Mouse (Mus musculus) liver, embryonic 11.5 days (tissue): ENCODE measurements around the gene Gpsm3. TPM values are rescaled to one million over a fixed set of nuclear protein-coding genes. Genes with fewer than 3 reads are reported as not detected.

Experiments used
- ATAC-seq: fragments of 200-750 bp; cut with Nextera tagmentation; replicated peaks from 2 replicates; pipeline ENCODE4 v1.8.0; 2017; ENCODE audit warnings: moderate number of reproducible peaks, mild to moderate bottlenecking, moderate TSS enrichment, moderate library complexity; ENCODE audit not compliant: low FRiP score
- DNase-seq: peaks from one replicate; pipeline ENCODE4 v3.0.0-alpha.2; 2017; ENCODE audit warnings: low spot score
- H3K27ac ChIP-seq: fragments of 300-500 bp; sonication (generic); 2 replicates; pipeline ENCODE4 v1.5.1; 2014; ENCODE audit warnings: mild to moderate bottlenecking, low read depth, low read length, control low read depth
- H3K27me3 ChIP-seq: fragments of 300-500 bp; sonication (generic); replicated peaks from 2 replicates; pipeline ENCODE4 v1.6.1; 2014; ENCODE audit warnings: low read length, mixed read lengths; ENCODE audit not compliant: control insufficient read depth, insufficient read depth
- H3K36me3 ChIP-seq: fragments of 300-500 bp; sonication (generic); 2 replicates; pipeline ENCODE4 v1.6.1; 2014; ENCODE audit warnings: mild to moderate bottlenecking, low read length, moderate library complexity, mixed read lengths; ENCODE audit not compliant: control insufficient read depth, insufficient read depth
- H3K4me1 ChIP-seq: fragments of 300-500 bp; sonication (generic); replicated peaks from 2 replicates; pipeline ENCODE4 v1.6.1; 2014; ENCODE audit warnings: low read length, mixed read lengths; ENCODE audit not compliant: control insufficient read depth, insufficient read depth
- H3K4me2 ChIP-seq: fragments of 300-500 bp; sonication (generic); 2 replicates; pipeline ENCODE4 v1.6.1; 2014; ENCODE audit warnings: mild to moderate bottlenecking, control low read depth, moderate library complexity
- H3K4me3 ChIP-seq: fragments of 300-500 bp; sonication (generic); 2 replicates; pipeline ENCODE4 v1.5.1; 2014; ENCODE audit warnings: low read depth, low read length, control low read depth
- H3K9ac ChIP-seq: fragments of 300-500 bp; sonication (generic); 2 replicates; pipeline ENCODE4 v1.6.1; 2014; ENCODE audit warnings: low read depth, low read length, control low read depth
- H3K9me3 ChIP-seq: fragments of 300-500 bp; sonication (generic); 2 replicates; pipeline ENCODE4 v1.6.1; 2016; ENCODE audit warnings: low read length, inconsistent platforms, mixed read lengths; ENCODE audit not compliant: control insufficient read depth
- WGBS: fragments of 180-500 bp; shearing (Covaris S2); extraction: QIAGEN DNeasy Blood & Tissue Kit; methylation state at CpG from one replicate; pipeline ENCODE4 v1.1.7; 2014; 5-methylcytosine and 5-hydroxymethylcytosine counted together
- polyA plus RNA-seq: library from polyadenylated mRNA; unstranded; fragments of >200 nt; fragmentation: Nextera tagmentation; extraction: Ambion mirVana; gene quantifications from 2 replicates; pipeline ENCODE4 v1.2.1, GENCODE M21; 2014

Gpsm3 gene
- polyA plus RNA-seq, 1 experiment from 2014 or later, result 19.8 TPM

- Histone ChIP-seq H3K9me3 (no peaks in the 10 kb centered on the region), H3K4me2 (no peak overlapping the region), H3K36me3 (no peaks in the 10 kb centered on the region), H3K9ac (no peak overlapping the region), H3K4me3 (no peak overlapping the region), H3K27ac (no peak overlapping the region), H3K27me3 (no peaks in the 10 kb centered on the region), H3K4me1 (peaks cover 2% of the 10 kb centered on the region)
- ATAC-seq (no peak), DNase-seq (no peak)
- 79% methylated on average over 7 of the region's 7 CpGs for WGBS
These were observed 30.5 kb upstream of the Gpsm3 start for GRCm38 (mm10) chr17:34559116-34559515.

- ATAC-seq (no peak; the same call in 1 of the 2 replicates), DNase-seq (no peak)
- H3K27ac ChIP-seq, result no peak overlapping the region
- no peak overlapping the region for H3K4me2 ChIP-seq
- no peak overlapping the region for H3K9ac ChIP-seq
- H3K9me3 ChIP-seq, result no peaks in the 10 kb centered on the region
- peaks cover 6% of the 10 kb centered on the region for H3K4me1 ChIP-seq
- no peaks in the 10 kb centered on the region for H3K36me3 ChIP-seq
- no peaks in the 10 kb centered on the region for H3K27me3 ChIP-seq
- 21% methylated on average over 15 of the region's 15 CpGs for WGBS
- no peak overlapping the region for H3K4me3 ChIP-seq
These were observed 29.7 kb upstream of the Gpsm3 start for GRCm38 (mm10) chr17:34559895-34560294.

GRCm38 (mm10) chr17:34560438-34560837, 29.2 kb upstream of the Gpsm3 start:
- H3K4me2 ChIP-seq, result no peak overlapping the region
- no peak for ATAC-seq
- H3K27ac ChIP-seq, result no peak overlapping the region
- no peak overlapping the region for H3K9ac ChIP-seq
- H3K4me3 ChIP-seq, result no peak overlapping the region
- H3K27me3 ChIP-seq, result no peaks in the 10 kb centered on the region
- no peaks in the 10 kb centered on the region for H3K36me3 ChIP-seq
- 87% methylated on average over 6 of the region's 6 CpGs for WGBS
- DNase-seq, result no peak
- no peaks in the 10 kb centered on the region for H3K9me3 ChIP-seq
- peaks cover 6% of the 10 kb centered on the region for H3K4me1 ChIP-seq

- 25% methylated on average over 8 of the region's 8 CpGs for whole genome bisulfite sequencing
- no peak overlapping the region for H3K27ac ChIP-seq
These were observed 28.4 kb upstream of the Gpsm3 start for GRCm38 (mm10) chr17:34561200-34561599.

GRCm38 (mm10) chr17:34562595-34562994, 27.0 kb upstream of the Gpsm3 start:
- Histone ChIP-seq H3K4me3 (no peak overlapping the region), H3K9ac (no peak overlapping the region), H3K4me1 (peaks cover 6% of the 10 kb centered on the region), H3K4me2 (no peak overlapping the region), H3K9me3 (no peaks in the 10 kb centered on the region), H3K27ac (no peak overlapping the region), H3K36me3 (no peaks in the 10 kb centered on the region), H3K27me3 (peaks cover 8% of the 10 kb centered on the region; the same call in 1 of the 2 replicates)
- DNase-seq (no peak), ATAC-seq (no peak)
- WGBS, result 51% methylated on average over 3 of the region's 3 CpGs

More at GRCm38 (mm10) chr17:34561200-34561599, 28.4 kb upstream of the Gpsm3 start:
- H3K9me3 ChIP-seq, result no peaks in the 10 kb centered on the region
- H3K9ac ChIP-seq, result no peak overlapping the region
- H3K4me3 ChIP-seq, result no peak overlapping the region
- ATAC-seq (no peak), DNase-seq (no peak)
- no peaks in the 10 kb centered on the region for H3K36me3 ChIP-seq
- H3K4me1 ChIP-seq, result peaks cover 6% of the 10 kb centered on the region
- peak overlapping the region; percentile 11; the same call in 1 of the 2 replicates for H3K4me2 ChIP-seq
- H3K27me3 ChIP-seq, result no peaks in the 10 kb centered on the region

GRCm38 (mm10) chr17:34563354-34563753, 26.3 kb upstream of the Gpsm3 start:
- no peaks in the 10 kb centered on the region for H3K9me3 ChIP-seq
- H3K4me2 ChIP-seq, result no peak overlapping the region
- no peak overlapping the region for H3K4me3 ChIP-seq
- peaks cover 8% of the 10 kb centered on the region; the same call in 1 of the 2 replicates for H3K27me3 ChIP-seq
- no peak overlapping the region for H3K27ac ChIP-seq
- peaks cover 6% of the 10 kb centered on the region for H3K4me1 ChIP-seq
- H3K9ac ChIP-seq, result no peak overlapping the region
- H3K36me3 ChIP-seq, result no peaks in the 10 kb centered on the region
- 70% methylated on average over 11 of the region's 11 CpGs for WGBS
- ATAC-seq (no peak), DNase-seq (no peak)

- DNase-seq (no peak), ATAC-seq (peak; percentile 66)
- 10% methylated on average over 6 of the region's 6 CpGs for WGBS
- Histone ChIP-seq H3K36me3 (no peaks in the 10 kb centered on the region), H3K4me2 (peak within 1 kb of the TSS; percentile 29; the same call in 1 of the 2 replicates), H3K27ac (peak within 1 kb of the TSS; percentile 48; the same call in 1 of the 2 replicates), H3K4me3 (peak within 1 kb of the TSS; percentile 15; the same call in 1 of the 2 replicates), H3K27me3 (peaks cover 8% of the 10 kb centered on the region; the same call in 1 of the 2 replicates), H3K9ac (no peak within 1 kb of the TSS; the same call in 1 of the 2 replicates), H3K9me3 (no peaks in the 10 kb centered on the region), H3K4me1 (peaks cover 6% of the 10 kb centered on the region)
These were observed 25.6 kb upstream of the Gpsm3 start, which contains the start of gene Notch4 for GRCm38 (mm10) chr17:34564003-34564421. TSS of gene Notch4 (plus strand) at chr17:34564268.

- ATAC-seq, result no peak
- 0 out of 2 replicates have a peak overlapping the region, but pooled peaks have one; percentile 29 for H3K4me2 ChIP-seq
- H3K4me3 ChIP-seq, result no peak overlapping the region
- H3K27ac ChIP-seq, result peak overlapping the region; percentile 48; the same call in 1 of the 2 replicates
- H3K9ac ChIP-seq, result no peak overlapping the region; the same call in 1 of the 2 replicates
- H3K4me1 ChIP-seq, result peaks cover 6% of the 10 kb centered on the region
- peaks cover 8% of the 10 kb centered on the region; the same call in 1 of the 2 replicates for H3K27me3 ChIP-seq
- H3K9me3 ChIP-seq, result no peaks in the 10 kb centered on the region
- H3K36me3 ChIP-seq, result no peaks in the 10 kb centered on the region
- DNase-seq, result no peak
- 64% methylated on average over 3 of the region's 3 CpGs for WGBS
These were observed 24.8 kb upstream of the Gpsm3 start for GRCm38 (mm10) chr17:34564796-34565195.

GRCm38 (mm10) chr17:34567311-34567710, 22.3 kb upstream of the Gpsm3 start:
- H3K4me2 ChIP-seq, result no peak overlapping the region
- WGBS, result 66% methylated on average over 9 of the region's 9 CpGs
- H3K9ac ChIP-seq, result no peak overlapping the region

More at GRCm38 (mm10) chr17:34567311-34567710, 22.3 kb upstream of the Gpsm3 start:
- ATAC-seq (no peak), DNase-seq (no peak)
- peaks cover 6% of the 10 kb centered on the region for H3K4me1 ChIP-seq
- no peaks in the 10 kb centered on the region for H3K9me3 ChIP-seq
- H3K27ac ChIP-seq, result no peak overlapping the region
- no peaks in the 10 kb centered on the region for H3K36me3 ChIP-seq
- peaks cover 8% of the 10 kb centered on the region; the same call in 1 of the 2 replicates for H3K27me3 ChIP-seq
- no peak overlapping the region for H3K4me3 ChIP-seq
